Mouse (Mus musculus) ES-E14 (cell line): ENCODE results near the gene Itpr1. TPM values are rescaled to one million over a fixed set of nuclear protein-coding genes. Genes with fewer than 3 reads are reported as not detected.

ENCODE experiments used
- DNase-seq: peaks from one replicate; pipeline ENCODE4 v3.0.0-alpha.2; 2013; ENCODE audit warnings: low read depth, low spot score
- H3K27ac ChIP-seq: 2 replicates; pipeline ENCODE4 v1.5.1; 2012; ENCODE audit warnings: low read depth, mild to moderate bottlenecking, low read length, moderate library complexity, mixed read lengths; ENCODE audit not compliant: poor library complexity, insufficient read depth, severe bottlenecking
- H3K36me3 ChIP-seq: 2 replicates; pipeline ENCODE4 v1.6.1; 2012; ENCODE audit warnings: mild to moderate bottlenecking, low read length, moderate library complexity, mixed read lengths; ENCODE audit not compliant: control insufficient read depth, poor library complexity, insufficient read depth, severe bottlenecking
- H3K4me1 ChIP-seq, 2 experiments: fragments of 150-350 bp in 1 of 2; sonication (generic) in 1 of 2; 2 replicates each; pipeline ENCODE4 v1.6.1; 2012; ENCODE audit warnings: low read length in 2 of 2, mild to moderate bottlenecking in 1 of 2, mixed read lengths in 1 of 2; ENCODE audit not compliant: control insufficient read depth in 2 of 2, insufficient read depth in 2 of 2, poor library complexity in 1 of 2
- H3K4me3 ChIP-seq, 2 experiments: fragments of 150-350 bp in 1 of 2; sonication (generic) in 1 of 2; 2 replicates each; pipeline ENCODE4 v1.5.1; 2012; ENCODE audit warnings: low read length in 2 of 2, low read depth in 1 of 2, mild to moderate bottlenecking in 1 of 2, mixed read lengths in 1 of 2; ENCODE audit not compliant: insufficient read depth in 1 of 2, poor library complexity in 1 of 2, severe bottlenecking in 1 of 2
- H3K9ac ChIP-seq: 2 replicates; pipeline ENCODE4 v1.6.1; 2012; ENCODE audit warnings: low read depth, mild to moderate bottlenecking, low read length, mixed read lengths; ENCODE audit not compliant: poor library complexity, insufficient read depth, severe bottlenecking
- H3K9me3 ChIP-seq: fragments of 150-350 bp; sonication (generic); 2 replicates; pipeline ENCODE4 v1.6.1; 2012; ENCODE audit warnings: low read depth, mild to moderate bottlenecking, low read length; ENCODE audit not compliant: control insufficient read depth, insufficient read depth
- CHD2 ChIP-seq: IDR thresholded peaks from 2 replicates; pipeline ENCODE4 v1.6.1; 2014; ENCODE audit warnings: mild to moderate bottlenecking, low read depth, low read length, inconsistent platforms
- HCFC1 ChIP-seq: IDR thresholded peaks from 2 replicates; pipeline ENCODE4 v1.6.1; 2012; ENCODE audit warnings: low read length, inconsistent platforms, borderline replicate concordance; ENCODE audit not compliant: insufficient read depth
- MAFK ChIP-seq: IDR thresholded peaks from 2 replicates; pipeline ENCODE4 v1.6.1; 2014; ENCODE audit warnings: mild to moderate bottlenecking, low read depth, low read length, inconsistent platforms; ENCODE audit not compliant: insufficient read depth
- ZC3H11A ChIP-seq: IDR thresholded peaks from 2 replicates; pipeline ENCODE4 v1.6.1; 2012; ENCODE audit warnings: low read depth, mild to moderate bottlenecking, inconsistent platforms, low read length, borderline replicate concordance
- ZNF384 ChIP-seq: IDR thresholded peaks from 2 replicates; pipeline ENCODE4 v1.6.1; 2012; ENCODE audit warnings: low read depth, low read length, inconsistent platforms
- in situ Hi-C, 2 experiments: fragments of 600-800 bp; cut with MboI; formaldehyde crosslinking; loops; one replicate each; pipeline ENCODE4 v1.15.1; 2025; ENCODE audit warnings: low sequenced_read_pairs in 2 of 2, inconsistent platforms in 1 of 2; ENCODE audit not compliant: unreplicated experiment in 2 of 2
- total RNA-seq: library from RNA; depleted of rRNA; stranded (reverse); fragments of 300-350 nt; gene quantifications from 2 replicates; pipeline ENCODE4 v1.2.3, GENCODE M21; 2012

Gene Itpr1
- total RNA-seq, 1 experiment, result 52.8 TPM

DNA sequence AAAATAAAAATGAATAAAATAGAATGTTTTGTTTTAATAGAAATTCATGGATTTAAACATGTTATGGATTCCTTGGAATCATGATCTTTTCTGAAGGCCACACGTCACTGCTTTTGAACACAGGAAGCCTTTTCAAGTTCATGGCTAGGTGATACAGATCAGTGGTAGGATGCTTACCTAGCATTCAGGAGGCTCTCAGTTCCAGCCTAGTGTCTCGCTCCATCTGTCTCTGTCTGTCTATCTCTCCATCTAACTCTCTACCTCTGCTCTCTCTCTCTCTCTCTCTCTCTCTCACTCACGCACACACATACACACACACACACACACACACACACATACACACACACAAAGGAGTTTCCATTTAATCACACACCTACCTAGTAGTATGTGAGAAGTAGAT is 43.4 kb upstream of the Itpr1 start:
- no peak for DNase-seq
- Histone ChIP-seq H3K9ac (no peak overlapping the region), H3K4me1 (no peaks in the 10 kb centered on the region), H3K27ac (no peak overlapping the region), H3K36me3 (no peaks in the 10 kb centered on the region), H3K9me3 (no peaks in the 10 kb centered on the region), H3K4me3 (no peak overlapping the region)
- in situ Hi-C loops, result no loop called here
- TF ChIP-seq MAFK, result no peak
- TF ChIP-seq ZNF384, result no peak
- no peak for TF ChIP-seq ZC3H11A

DNA sequence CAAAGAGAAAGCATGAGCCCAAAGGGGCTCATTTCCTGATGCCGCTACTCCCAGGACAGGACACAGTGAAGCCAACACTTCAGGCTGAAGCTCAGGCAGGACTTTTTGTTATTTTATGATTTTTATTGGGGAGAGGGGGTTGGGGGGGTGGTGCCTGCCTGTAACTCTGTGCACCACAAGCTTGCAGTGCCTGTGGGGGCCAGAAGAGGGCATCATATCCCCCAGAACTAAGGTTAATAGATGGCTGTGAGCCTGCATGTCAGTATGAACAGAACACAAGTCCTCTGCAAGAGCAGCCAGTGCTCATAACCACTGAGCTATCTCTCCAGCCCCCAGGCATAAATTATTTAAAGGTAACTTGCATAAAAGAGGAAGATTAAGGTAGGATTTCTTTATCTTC is 40.7 kb upstream of the Itpr1 start:
- Histone ChIP-seq H3K4me1 (no peaks in the 10 kb centered on the region), H3K9ac (no peak overlapping the region), H3K9me3 (no peaks in the 10 kb centered on the region), H3K4me3 (no peak overlapping the region), H3K36me3 (peaks cover 2% of the 10 kb centered on the region; the same call in 1 of the 2 replicates), H3K27ac (no peak overlapping the region)
- in situ Hi-C loops, result no loop called here
- 0 out of 2 replicates have a peak, but pooled peaks have one; percentile 32 for TF ChIP-seq ZC3H11A
- no peak for TF ChIP-seq ZNF384
- DNase-seq, result no peak

DNA sequence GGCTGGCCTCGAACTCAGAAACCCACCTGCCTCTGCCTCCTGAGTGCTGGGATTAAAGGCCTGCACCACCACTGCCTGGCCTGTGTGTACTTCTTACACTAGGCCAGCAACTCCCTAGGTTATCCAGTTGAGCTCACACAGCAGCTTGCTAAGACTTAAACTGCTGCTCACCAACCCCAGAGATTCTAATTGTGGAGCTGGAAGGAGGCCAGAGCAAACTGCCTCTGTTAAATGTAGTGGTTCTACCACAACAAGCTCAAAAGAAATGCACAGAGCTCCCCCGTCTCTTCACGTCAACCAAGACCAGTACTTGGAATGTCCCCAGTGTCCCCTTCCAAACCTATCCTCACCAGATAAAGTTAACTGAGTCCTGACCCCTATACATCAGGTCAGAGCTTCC is 38.7 kb upstream of the Itpr1 start:
- DNase-seq, result no peak
- in situ Hi-C loops, result no loop called here
- Histone ChIP-seq H3K27ac (no peak overlapping the region), H3K4me3 (no peak overlapping the region), H3K9me3 (no peaks in the 10 kb centered on the region), H3K4me1 (no peaks in the 10 kb centered on the region), H3K9ac (no peak overlapping the region), H3K36me3 (peaks cover 2% of the 10 kb centered on the region; the same call in 1 of the 2 replicates)
- no peak for TF ChIP-seq HCFC1

DNA sequence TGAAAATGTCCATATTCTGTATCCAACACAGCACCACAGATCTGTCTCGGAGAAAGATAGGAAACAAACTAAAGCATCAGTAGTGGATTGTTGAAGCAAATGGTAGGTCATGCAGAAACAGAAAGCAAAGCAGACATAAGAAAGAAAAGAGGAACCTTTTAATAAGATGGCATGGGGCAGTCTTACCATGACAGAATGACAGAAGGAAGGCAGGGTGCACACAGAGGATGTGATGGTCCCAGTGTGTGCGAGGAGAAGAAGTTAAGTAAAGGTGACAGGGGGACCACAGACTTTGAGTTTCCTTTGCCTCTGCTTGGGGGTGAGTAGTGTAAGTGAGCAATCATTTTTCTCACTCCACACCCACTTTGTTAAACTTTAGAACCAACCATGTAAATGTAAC is 33.8 kb upstream of the Itpr1 start:
- Histone ChIP-seq H3K27ac (no peak overlapping the region), H3K36me3 (peaks cover 2% of the 10 kb centered on the region; the same call in 1 of the 2 replicates), H3K9ac (no peak overlapping the region), H3K4me1 (no peaks in the 10 kb centered on the region), H3K9me3 (no peaks in the 10 kb centered on the region), H3K4me3 (no peak overlapping the region)
- TF ChIP-seq ZNF384 (no peak), MAFK (no peak), HCFC1 (no peak), ZC3H11A (no peak), CHD2 (no peak)
- in situ Hi-C loops, result no loop called here
- no peak for DNase-seq

DNA sequence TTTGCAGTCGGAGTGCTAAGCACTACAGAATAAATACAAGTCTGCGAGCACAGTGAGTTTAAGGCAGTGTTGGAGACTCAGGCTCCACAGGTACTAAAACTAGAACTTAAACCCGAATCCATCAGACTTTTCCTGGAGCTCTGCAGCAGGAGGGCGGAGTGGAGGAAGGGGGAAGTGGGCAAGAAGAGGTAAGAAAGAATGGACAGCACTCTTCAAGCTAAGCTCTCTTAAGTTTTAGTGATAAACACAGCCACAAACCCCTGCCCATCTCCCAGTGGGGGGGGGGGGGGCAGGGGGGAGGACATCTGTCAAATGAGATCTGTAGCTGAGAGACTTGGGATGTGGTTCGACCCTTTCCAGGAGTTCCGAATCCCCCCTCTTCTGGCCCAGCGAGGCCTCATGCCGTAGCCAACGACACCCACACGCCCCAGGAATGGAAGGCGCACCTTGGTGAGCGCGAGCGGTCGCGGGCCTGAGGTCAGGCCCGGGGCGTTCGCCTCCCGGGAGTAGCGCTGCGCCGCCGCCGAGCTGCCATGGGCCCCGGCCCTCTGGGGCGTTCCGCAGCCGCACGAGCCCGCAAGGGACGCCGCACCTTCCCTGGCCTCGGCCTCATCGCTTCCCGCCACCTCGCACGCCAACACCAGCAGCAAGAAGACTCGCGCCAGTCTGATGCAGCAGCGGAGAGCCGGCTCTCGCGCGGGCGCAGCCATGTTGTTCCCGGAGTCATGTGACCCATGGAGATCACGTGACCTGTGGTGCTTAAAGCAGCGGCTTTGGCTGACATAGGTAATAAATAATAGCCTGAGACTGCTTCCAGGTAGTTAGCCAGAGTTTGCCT is 27.8 kb upstream of the Itpr1 start, which contains the start of gene Sumf1:
TSS of gene Sumf1 (minus strand) at position 736 of the 838 bp plus-strand sequence.
- TF ChIP-seq HCFC1, result peak; percentile 82
- peak; percentile 47 for TF ChIP-seq CHD2
- TF ChIP-seq ZC3H11A, result no peak
- TF ChIP-seq MAFK, result no peak
- TF ChIP-seq ZNF384, result no peak
- in situ Hi-C loops, result no loop called here
- no peaks in the 10 kb centered on the region for H3K36me3 ChIP-seq
- no peak within 1 kb of the TSS for H3K27ac ChIP-seq
- H3K9me3 ChIP-seq, result no peaks in the 10 kb centered on the region
- peak within 1 kb of the TSS; percentile 79 for H3K9ac ChIP-seq
- H3K4me3 ChIP-seq, result peak within 1 kb of the TSS; percentile 62 to 79
- DNase-seq, result peak; percentile 85
- H3K4me1 ChIP-seq, result no peaks in the 10 kb centered on the region
